Mouse (Mus musculus): Measurements from ENCODE around the gene Slc24a4. TPM values are rescaled to one million over a fixed set of nuclear protein-coding genes. Genes with fewer than 3 reads are reported as not detected.

Slc24a4 gene
- total RNA-seq, 2 experiments from 2014 or later: 45.0 to 49.2 TPM

- no peak for DNase-seq (ENCODE audit: low spot score in 2 of 2)
These were observed 156.2 kb downstream of the Slc24a4 start for GRCm38 (mm10) chr12:102284618-102285159.

GRCm38 (mm10) chr12:102285318-102285717, 156.8 kb downstream of the Slc24a4 start:
- DNase-seq (ENCODE audit: low spot score in 2 of 2): no peak

GRCm38 (mm10) chr12:102285779-102286178, 157.2 kb downstream of the Slc24a4 start:
- DNase-seq (ENCODE audit: low spot score in 2 of 2): no peak

- DNase-seq (ENCODE audit: low spot score in 2 of 2): peak; percentile 42 to 47
These were observed 158.3 kb downstream of the Slc24a4 start for GRCm38 (mm10) chr12:102286681-102287414.

GRCm38 (mm10) chr12:102287904-102288602, 159.5 kb downstream of the Slc24a4 start:
- DNase-seq (ENCODE audit: low spot score in 2 of 2): no peak

- no peak for DNase-seq (ENCODE audit: low spot score in 2 of 2)
These were observed 160.3 kb downstream of the Slc24a4 start for GRCm38 (mm10) chr12:102288846-102289245.

- no peak for DNase-seq (ENCODE audit: low spot score in 2 of 2)
These were observed 161.0 kb downstream of the Slc24a4 start for GRCm38 (mm10) chr12:102289568-102289967.

- no peak for DNase-seq (ENCODE audit: low spot score in 2 of 2)
These were observed 162.1 kb downstream of the Slc24a4 start for GRCm38 (mm10) chr12:102290662-102291061.

- DNase-seq (ENCODE audit: low spot score in 2 of 2): no peak
These were observed 163.2 kb downstream of the Slc24a4 start for GRCm38 (mm10) chr12:102291686-102292085.

GRCm38 (mm10) chr12:102292501-102293215, 164.1 kb downstream of the Slc24a4 start:
- DNase-seq (ENCODE audit: low spot score in 2 of 2): no peak

- no peak for DNase-seq (ENCODE audit: low spot score in 2 of 2)
These were observed 166.1 kb downstream of the Slc24a4 start for GRCm38 (mm10) chr12:102294634-102295033.

GRCm38 (mm10) chr12:102295230-102295629, 166.7 kb downstream of the Slc24a4 start:
- DNase-seq (ENCODE audit: low spot score in 2 of 2): no peak

GRCm38 (mm10) chr12:102295662-102296061, 167.1 kb downstream of the Slc24a4 start:
- DNase-seq (ENCODE audit: low spot score in 2 of 2): no peak

GRCm38 (mm10) chr12:102296361-102296760, 167.8 kb downstream of the Slc24a4 start:
- no peak for DNase-seq (ENCODE audit: low spot score in 2 of 2)

GRCm38 (mm10) chr12:102296967-102297366, 168.4 kb downstream of the Slc24a4 start:
- no peak for DNase-seq (ENCODE audit: low spot score in 2 of 2)

- no peak for DNase-seq (ENCODE audit: low spot score in 2 of 2)
These were observed 170.7 kb downstream of the Slc24a4 start for GRCm38 (mm10) chr12:102299209-102299608.

GRCm38 (mm10) chr12:102301585-102301984, 173.1 kb downstream of the Slc24a4 start:
- no peak for DNase-seq (ENCODE audit: low spot score in 2 of 2)

GRCm38 (mm10) chr12:102302322-102302721, 173.8 kb downstream of the Slc24a4 start:
- DNase-seq (ENCODE audit: low spot score in 2 of 2): no peak

GRCm38 (mm10) chr12:102302831-102303351, 174.4 kb downstream of the Slc24a4 start:
- no peak for DNase-seq (ENCODE audit: low spot score in 2 of 2)

- DNase-seq (ENCODE audit: low spot score in 2 of 2): peak; percentile 26 to 40
These were observed 175.3 kb downstream of the Slc24a4 start for GRCm38 (mm10) chr12:102303867-102304266.

Data from left cerebral cortex, adult 18-20 months (tissue).